Mouse (Mus musculus) G1E (cell line): ENCODE results near the gene Rpl32.

Experiments
- CTCF ChIP-seq: IDR thresholded peaks from 2 replicates; pipeline ENCODE4 v1.5.1; 2012; ENCODE audit warnings: low read depth, low read length, inconsistent platforms, mixed read lengths
- GATA1 ChIP-seq: IDR thresholded peaks from 2 replicates; pipeline ENCODE4 v1.6.1; 2012; ENCODE audit warnings: borderline replicate concordance, low read length, inconsistent platforms, mixed read lengths
- TAL1 ChIP-seq: conservative IDR thresholded peaks from 2 replicates; pipeline ENCODE4 v1.6.1; 2012; ENCODE audit warnings: low read depth, low read length, inconsistent platforms, mixed read lengths

- no peak for TF ChIP-seq GATA1
- no peak for TF ChIP-seq CTCF
- TF ChIP-seq TAL1 = no peak
Observed at GRCm38 (mm10) chr6:115853091-115853813, 44.7 kb upstream of the Rpl32 start, which contains the start of the genes Mbd4 and Ift122.
